Mouse (Mus musculus) heart, embryonic 13.5 days (tissue): ENCODE results near the gene Camk2b. TPM values are rescaled to one million over a fixed set of nuclear protein-coding genes. Genes with fewer than 3 reads are reported as not detected.
"Not testable (repeated sequence)": the region's sequence is repeated elsewhere in the genome, so short reads cannot be mapped to it uniquely, and the experiment has no call there.

Experiments
- ATAC-seq: fragments of 200-750 bp; cut with Nextera tagmentation; 2 replicates; pipeline ENCODE4 v1.8.0; 2017; ENCODE audit warnings: moderate TSS enrichment; ENCODE audit not compliant: insufficient number of reproducible peaks, low FRiP score, low TSS enrichment; ENCODE audit errors: extremely low read depth
- H3K27ac ChIP-seq: fragments of 300-500 bp; sonication (generic); replicated peaks from 2 replicates; pipeline ENCODE4 v1.5.1; 2015; ENCODE audit warnings: moderate library complexity, mild to moderate bottlenecking, inconsistent platforms
- H3K27me3 ChIP-seq: fragments of 300-500 bp; sonication (generic); replicated peaks from 2 replicates; pipeline ENCODE4 v1.6.1; 2015; ENCODE audit warnings: mild to moderate bottlenecking, inconsistent platforms
- H3K36me3 ChIP-seq: fragments of 300-500 bp; sonication (generic); 2 replicates; pipeline ENCODE4 v1.6.1; 2015; ENCODE audit warnings: mild to moderate bottlenecking, inconsistent platforms
- H3K4me1 ChIP-seq: fragments of 300-500 bp; sonication (generic); 2 replicates; pipeline ENCODE4 v1.6.1; 2015; ENCODE audit warnings: inconsistent platforms
- H3K4me2 ChIP-seq: fragments of 300-500 bp; sonication (generic); 2 replicates; pipeline ENCODE4 v1.6.1; 2015; ENCODE audit warnings: inconsistent platforms, mild to moderate bottlenecking, moderate library complexity
- H3K4me3 ChIP-seq: fragments of 300-500 bp; sonication (generic); 2 replicates; pipeline ENCODE4 v1.5.1; 2015; ENCODE audit warnings: moderate library complexity, mild to moderate bottlenecking, inconsistent platforms
- H3K9ac ChIP-seq: fragments of 300-500 bp; sonication (generic); 2 replicates; pipeline ENCODE4 v1.6.1; 2015; ENCODE audit warnings: inconsistent platforms, mild to moderate bottlenecking, moderate library complexity
- H3K9me3 ChIP-seq: fragments of 300-500 bp; sonication (generic); 2 replicates; pipeline ENCODE4 v1.6.1; 2016; ENCODE audit warnings: inconsistent platforms
- WGBS: fragments of 180-500 bp; shearing (Covaris S2); methylation state at CpG from one replicate; pipeline ENCODE4 v1.1.7; 2015; ENCODE audit warnings: mixed read lengths; 5-methylcytosine and 5-hydroxymethylcytosine counted together
- polyA plus RNA-seq: library from polyadenylated mRNA; unstranded; fragments of >200 nt; fragmentation: Nextera tagmentation; extraction: Ambion mirVana; gene quantifications from 2 replicates; pipeline ENCODE4 v1.2.1, GENCODE M21; 2015

The Camk2b gene
- polyA plus RNA-seq, 1 experiment from 2014 or later: 2.4 TPM

DNA sequence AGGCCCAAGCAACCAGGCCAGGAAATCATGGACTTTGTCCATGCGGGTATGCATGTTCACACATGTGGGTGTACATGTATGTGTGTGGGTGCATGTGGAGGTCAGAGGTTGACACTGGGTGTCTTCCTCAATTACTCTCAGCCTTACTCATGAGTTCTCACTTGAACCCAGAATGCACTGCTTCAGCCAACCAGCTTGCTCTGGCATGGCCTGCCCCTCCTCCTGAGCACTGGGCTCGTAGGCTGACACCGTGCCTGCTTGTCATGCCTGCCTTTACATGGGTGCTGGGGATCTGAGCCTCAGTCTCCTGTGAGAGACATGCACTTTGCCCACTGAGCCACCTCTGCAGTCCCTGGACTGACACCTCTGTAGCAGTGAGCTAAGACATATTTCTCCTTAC lies 54.3 kb downstream of the Camk2b start:
- no peak for ATAC-seq
- H3K4me1 ChIP-seq: no peaks in the 10 kb centered on the region
- no peak overlapping the region for H3K4me3 ChIP-seq
- no peak overlapping the region for H3K9ac ChIP-seq
- H3K27ac ChIP-seq: no peak overlapping the region
- H3K36me3 ChIP-seq: no peaks in the 10 kb centered on the region
- no peak overlapping the region for H3K4me2 ChIP-seq
- peaks cover 20% of the 10 kb centered on the region for H3K27me3 ChIP-seq
- 94% methylated on average over 3 of the region's 3 CpGs for WGBS
- H3K9me3 ChIP-seq: no peaks in the 10 kb centered on the region

DNA sequence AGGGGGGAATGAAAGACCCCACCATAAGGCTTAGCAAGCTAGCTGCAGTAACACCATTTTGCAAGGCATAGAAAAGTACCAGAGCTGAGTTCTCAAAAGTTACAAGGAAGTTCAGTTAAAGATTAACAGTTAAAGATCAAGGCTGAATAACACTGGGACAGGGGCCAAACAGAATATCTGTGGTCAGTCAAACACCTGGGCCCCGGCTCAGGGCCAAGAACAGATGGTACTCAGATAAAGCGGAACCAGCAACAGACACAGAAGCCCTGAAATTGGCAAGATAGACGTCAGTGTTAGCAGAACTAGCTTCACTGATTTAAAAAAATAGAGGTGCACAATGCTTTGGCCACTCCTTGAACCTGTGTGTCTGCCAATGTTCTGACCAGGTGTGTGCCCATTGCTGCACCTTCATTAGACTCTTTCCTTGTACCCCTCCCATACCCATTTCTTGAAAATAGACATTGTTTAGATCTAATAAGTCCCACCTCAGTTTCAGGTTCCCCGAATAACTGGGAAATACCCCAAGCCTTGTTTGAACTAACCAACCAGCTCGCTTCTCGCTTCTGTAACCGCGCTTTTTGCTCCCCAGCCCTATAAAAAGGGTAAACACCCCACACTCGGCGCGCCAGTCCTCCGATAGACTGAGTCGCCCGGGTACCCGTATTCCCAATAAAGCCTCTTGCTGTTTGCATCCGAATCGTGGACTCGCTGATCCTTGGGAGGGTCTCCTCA lies 55.2 kb downstream of the Camk2b start:
- H3K9ac ChIP-seq, H3K4me2 ChIP-seq, H3K9me3 ChIP-seq, H3K4me1 ChIP-seq, ATAC-seq, H3K36me3 ChIP-seq, H3K4me3 ChIP-seq, H3K27ac ChIP-seq: not testable (repeated sequence)
- peaks cover 16% of the 10 kb centered on the region for H3K27me3 ChIP-seq
- 100% methylated on average over 3 of the region's 18 CpGs for WGBS

DNA sequence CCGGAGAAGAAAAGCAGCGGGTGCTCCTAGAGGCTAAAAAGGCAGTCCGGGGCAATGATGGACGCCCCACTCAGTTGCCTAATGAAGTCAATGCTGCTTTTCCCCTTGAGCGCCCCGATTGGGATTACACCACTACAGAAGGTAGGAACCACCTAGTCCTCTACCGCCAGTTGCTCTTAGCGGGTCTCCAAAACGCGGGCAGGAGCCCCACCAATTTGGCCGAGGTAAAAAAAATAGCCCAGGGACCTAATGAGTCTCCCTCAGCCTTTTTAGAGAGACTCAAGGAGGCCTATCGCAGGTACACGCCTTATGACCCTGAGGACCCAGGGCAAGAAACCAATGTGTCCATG lies 58.4 kb downstream of the Camk2b start:
- not testable (repeated sequence) for ATAC-seq, H3K36me3 ChIP-seq, H3K27ac ChIP-seq, H3K9me3 ChIP-seq, H3K9ac ChIP-seq
- Histone ChIP-seq H3K4me2 (peak overlapping the region; percentile 70), H3K4me1 (peaks cover 10% of the 10 kb centered on the region), H3K4me3 (peak overlapping the region; percentile 54), H3K27me3 (peaks cover 14% of the 10 kb centered on the region; the same call in 1 of the 2 replicates)
- 35% methylated on average over 13 of the region's 13 CpGs for WGBS

DNA sequence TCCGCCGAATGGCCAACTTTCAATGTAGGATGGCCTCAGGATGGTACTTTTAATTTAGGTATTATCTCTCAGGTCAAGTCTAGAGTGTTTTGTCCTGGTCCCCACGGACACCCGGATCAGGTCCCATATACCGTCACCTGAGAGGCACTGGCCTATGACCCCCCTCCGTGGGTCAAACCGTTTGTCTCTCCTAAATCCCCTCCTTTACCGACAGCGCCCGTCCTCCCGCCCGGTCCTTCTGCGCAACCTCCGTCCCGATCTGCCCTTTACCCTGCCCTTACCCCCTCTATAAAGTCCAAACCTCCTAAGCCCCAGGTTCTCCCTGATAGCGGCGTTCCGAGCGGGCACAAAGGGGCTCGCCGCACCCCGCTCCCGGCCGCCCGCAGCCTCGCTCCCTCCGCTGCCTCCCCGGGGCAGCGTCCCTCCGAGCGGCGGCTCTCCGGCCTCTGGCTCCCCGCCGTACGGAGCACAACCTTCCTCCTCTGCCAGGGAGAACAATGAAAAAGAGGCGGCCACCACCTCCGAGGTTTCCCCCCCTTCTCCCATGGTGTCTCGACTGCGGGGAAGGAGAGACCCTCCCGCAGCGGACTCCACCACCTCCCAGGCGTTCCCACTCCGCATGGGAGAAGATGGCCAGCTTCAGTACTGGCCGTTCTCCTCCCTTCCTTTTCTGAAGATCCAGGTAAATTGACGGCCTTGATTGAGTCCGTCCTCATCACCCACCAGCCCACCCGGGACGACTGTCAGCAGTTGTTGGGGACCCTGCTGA lies 59.0 kb downstream of the Camk2b start:
- H3K9ac ChIP-seq: peak overlapping the region; percentile 73
- 3% methylated on average over 18 of the region's 49 CpGs for WGBS
- ATAC-seq: not testable (repeated sequence)

DNA sequence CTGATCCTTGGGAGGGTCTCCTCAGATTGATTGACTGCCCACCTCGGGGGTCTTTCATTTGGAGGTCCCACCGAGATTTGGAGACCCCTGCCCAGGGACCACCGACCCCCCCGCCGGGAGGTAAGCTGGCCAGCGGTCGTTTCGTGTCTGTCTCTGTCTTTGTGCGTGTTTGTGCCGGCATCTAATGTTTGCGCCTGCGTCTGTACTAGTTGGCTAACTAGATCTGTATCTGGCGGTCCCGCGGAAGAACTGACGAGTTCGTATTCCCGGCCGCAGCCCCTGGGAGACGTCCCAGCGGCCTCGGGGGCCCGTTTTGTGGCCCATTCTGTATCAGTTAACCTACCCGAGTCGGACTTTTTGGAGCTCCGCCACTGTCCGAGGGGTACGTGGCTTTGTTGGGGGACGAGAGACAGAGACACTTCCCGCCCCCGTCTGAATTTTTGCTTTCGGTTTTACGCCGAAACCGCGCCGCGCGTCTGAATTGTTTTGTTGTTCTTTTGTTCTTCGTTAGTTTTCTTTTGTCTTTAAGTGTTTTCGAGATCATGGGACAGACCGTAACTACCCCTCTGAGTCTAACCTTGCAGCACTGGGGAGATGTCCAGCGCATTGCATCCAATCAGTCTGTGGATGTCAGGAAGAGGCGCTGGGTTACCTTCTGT lies 59.7 kb downstream of the Camk2b start:
- not testable (repeated sequence) for H3K36me3 ChIP-seq, H3K27ac ChIP-seq, H3K9me3 ChIP-seq, ATAC-seq
- WGBS: 5% methylated on average over 41 of the region's 44 CpGs
- Histone ChIP-seq H3K4me3 (peak overlapping the region; percentile 54), H3K4me1 (peaks cover 23% of the 10 kb centered on the region), H3K9ac (peak overlapping the region; percentile 73), H3K27me3 (peaks cover 14% of the 10 kb centered on the region; the same call in 1 of the 2 replicates), H3K4me2 (peak overlapping the region; percentile 70)

More for the DNA sequence above, 59.0 kb downstream of the Camk2b start:
- Histone ChIP-seq H3K4me1 (peaks cover 16% of the 10 kb centered on the region), H3K27me3 (peaks cover 14% of the 10 kb centered on the region; the same call in 1 of the 2 replicates), H3K4me3 (peak overlapping the region; percentile 54), H3K4me2 (peak overlapping the region; percentile 70)
- not testable (repeated sequence) for H3K9me3 ChIP-seq, H3K36me3 ChIP-seq, H3K27ac ChIP-seq

DNA sequence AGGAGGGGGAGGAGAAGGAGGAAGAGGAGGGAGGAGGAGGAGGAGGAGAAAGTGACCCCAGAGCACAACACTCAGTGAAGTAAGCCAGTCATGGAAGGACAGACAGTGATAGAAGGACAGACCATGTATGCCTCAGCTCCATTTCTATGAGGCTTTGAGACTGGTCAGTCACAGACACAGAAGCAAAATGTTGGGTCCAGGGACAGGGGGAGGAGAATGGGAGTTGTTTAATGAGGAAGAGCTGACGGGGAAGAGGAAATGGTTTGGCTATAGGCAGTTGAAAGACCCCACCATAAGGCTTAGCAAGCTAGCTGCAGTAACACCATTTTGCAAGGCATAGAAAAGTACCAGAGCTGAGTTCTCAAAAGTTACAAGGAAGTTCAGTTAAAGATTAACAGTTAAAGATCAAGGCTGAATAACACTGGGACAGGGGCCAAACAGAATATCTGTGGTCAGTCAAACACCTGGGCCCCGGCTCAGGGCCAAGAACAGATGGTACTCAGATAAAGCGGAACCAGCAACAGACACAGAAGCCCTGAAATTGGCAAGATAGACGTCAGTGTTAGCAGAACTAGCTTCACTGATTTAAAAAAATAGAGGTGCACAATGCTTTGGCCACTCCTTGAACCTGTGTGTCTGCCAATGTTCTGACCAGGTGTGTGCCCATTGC lies 60.7 kb downstream of the Camk2b start:
- 31% methylated on average over 1 of the region's 4 CpGs for WGBS
- not testable (repeated sequence) for H3K27ac ChIP-seq

DNA sequence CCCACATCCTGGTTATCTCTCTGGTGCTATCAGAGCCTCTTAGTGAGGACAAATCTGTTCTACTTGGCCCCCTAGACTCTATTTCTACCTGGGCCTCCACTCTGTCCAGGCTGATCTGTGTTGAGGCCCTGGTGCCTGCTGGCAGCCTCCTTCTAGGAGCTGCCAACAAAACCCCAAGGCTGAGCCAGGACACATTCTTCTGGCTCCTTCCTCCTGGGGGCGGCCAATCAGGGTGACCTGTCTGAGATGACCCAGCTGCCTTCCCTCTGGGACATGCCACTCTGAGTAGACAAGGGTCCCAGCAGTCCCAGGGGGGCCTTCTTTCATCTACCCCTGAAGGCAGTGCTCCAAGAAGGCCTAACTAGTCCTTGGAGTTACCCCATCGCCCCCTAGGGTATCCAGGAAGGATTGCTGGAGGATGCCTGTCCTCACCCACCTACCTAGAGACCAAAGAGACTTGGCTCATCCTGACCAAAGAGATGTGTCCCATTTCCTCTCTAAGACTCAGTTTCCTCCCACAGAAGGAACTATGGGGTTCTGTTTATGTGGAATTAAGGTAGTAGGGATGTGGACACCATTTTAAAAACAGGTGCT lies 63.0 kb downstream of the Camk2b start:
- Histone ChIP-seq H3K27ac (peak overlapping the region; percentile 99), H3K4me1 (peaks cover 48% of the 10 kb centered on the region), H3K27me3 (0 out of 2 replicates have a peak, but pooled peaks cover 10% of the 10 kb centered on the region), H3K4me3 (no peak overlapping the region), H3K4me2 (no peak overlapping the region), H3K9me3 (no peaks in the 10 kb centered on the region), H3K9ac (peak overlapping the region; percentile 70; the same call in 1 of the 2 replicates), H3K36me3 (no peaks in the 10 kb centered on the region)
- no peak for ATAC-seq
- 43% methylated on average over 2 of the region's 2 CpGs for WGBS

More for the DNA sequence above, 60.7 kb downstream of the Camk2b start:
- Histone ChIP-seq H3K27me3 (peaks cover 14% of the 10 kb centered on the region; the same call in 1 of the 2 replicates), H3K4me1 (peaks cover 31% of the 10 kb centered on the region)
- not testable (repeated sequence) for ATAC-seq, H3K4me2 ChIP-seq, H3K36me3 ChIP-seq, H3K9ac ChIP-seq, H3K4me3 ChIP-seq, H3K9me3 ChIP-seq

DNA sequence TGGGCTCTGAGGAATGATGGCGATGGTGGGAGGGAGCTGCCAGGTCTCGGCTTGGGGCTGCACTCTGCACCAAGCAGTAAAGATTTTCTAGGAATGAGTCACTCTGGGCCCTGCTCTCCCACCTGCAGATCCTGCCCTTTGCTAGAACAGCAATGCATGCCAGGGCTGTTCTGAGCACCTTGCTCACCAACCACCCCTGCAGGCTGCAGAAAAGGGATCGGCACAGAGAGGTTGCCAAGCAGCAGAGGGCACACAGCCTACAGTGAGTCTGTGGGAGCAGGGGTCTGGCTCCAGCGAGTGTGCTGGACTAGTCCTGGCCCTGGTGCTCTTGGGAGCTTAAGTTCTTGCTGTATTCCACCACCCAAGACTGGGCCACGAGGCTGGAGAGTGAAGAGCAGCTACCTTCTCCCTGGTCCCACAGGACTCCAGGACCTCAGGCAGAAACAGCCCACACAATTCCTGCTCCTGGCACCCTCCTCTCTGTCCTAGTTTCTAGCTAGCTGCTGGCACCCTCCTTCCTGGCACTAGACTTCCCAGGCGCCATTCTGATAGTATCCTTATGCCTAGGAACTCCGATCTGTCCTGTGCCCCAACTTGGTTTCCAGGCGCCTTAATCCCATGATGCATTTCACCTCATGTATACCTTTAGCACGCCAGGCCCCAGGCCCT lies 64.0 kb downstream of the Camk2b start:
- Histone ChIP-seq H3K9me3 (no peaks in the 10 kb centered on the region), H3K27ac (peak overlapping the region; percentile 99), H3K36me3 (no peaks in the 10 kb centered on the region), H3K27me3 (0 out of 2 replicates have a peak, but pooled peaks cover 8% of the 10 kb centered on the region), H3K9ac (peak overlapping the region; percentile 70), H3K4me2 (no peak overlapping the region), H3K4me3 (no peak overlapping the region), H3K4me1 (peaks cover 48% of the 10 kb centered on the region)
- no peak for ATAC-seq
- 60% methylated on average over 9 of the region's 9 CpGs for WGBS

DNA sequence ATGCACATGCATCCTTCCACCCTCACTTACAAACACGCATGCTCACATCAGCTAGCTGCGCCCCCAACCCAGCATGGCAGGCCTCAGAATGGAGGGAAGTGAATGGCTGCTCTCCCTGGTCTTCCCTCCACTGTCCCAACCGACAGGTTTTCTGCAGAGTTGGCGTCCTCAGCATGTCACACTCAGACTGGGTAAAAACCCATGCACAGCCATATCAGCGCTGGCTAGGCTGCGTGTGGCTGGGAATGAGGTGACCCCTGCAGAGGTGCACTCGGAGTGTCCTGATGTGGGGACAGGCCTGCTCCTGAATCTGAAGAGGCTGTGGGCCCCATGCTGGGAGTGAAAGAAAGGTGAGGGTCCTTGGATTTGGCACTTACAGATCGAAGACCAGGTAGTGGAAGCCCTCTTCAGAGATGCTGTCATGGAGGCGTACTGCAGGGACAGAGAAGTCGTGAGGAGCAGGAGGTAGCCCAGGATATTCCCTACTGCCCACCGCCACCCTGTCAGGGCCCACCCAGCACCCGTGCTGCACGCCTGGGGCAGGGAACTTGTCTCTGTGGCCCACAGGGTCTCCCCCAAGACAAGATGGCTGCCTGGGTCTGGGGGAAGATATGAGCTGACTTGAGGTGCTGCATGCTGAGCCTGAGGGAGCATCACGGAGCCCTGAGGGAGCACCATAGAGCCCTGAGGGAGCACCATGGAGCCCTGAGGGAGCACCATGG lies 65.0 kb downstream of the Camk2b start:
- no peaks in the 10 kb centered on the region for H3K9me3 ChIP-seq
- H3K4me2 ChIP-seq: peak overlapping the region; percentile 41
- H3K4me1 ChIP-seq: peaks cover 51% of the 10 kb centered on the region
- H3K27me3 ChIP-seq: 0 out of 2 replicates have a peak, but pooled peaks cover 8% of the 10 kb centered on the region
- no peak overlapping the region for H3K4me3 ChIP-seq
- no peak; the same call in 1 of the 2 replicates for ATAC-seq
- H3K27ac ChIP-seq: peak overlapping the region; percentile 99
- 56% methylated on average over 14 of the region's 14 CpGs for WGBS
- H3K36me3 ChIP-seq: no peaks in the 10 kb centered on the region
- peak overlapping the region; percentile 70 for H3K9ac ChIP-seq
